Comparison of ENCODE assay signal across 8 mouse cellular contexts in genomic region chr6:22071323-22071840, GRCm38 (mm10).
DNase-seq lines count a peak whose midpoint lies in the region; ATAC-seq and TF ChIP-seq lines count a peak whose summit lies in the region.

No protein-coding gene starts in this region.

- no peak overlapping the region for H3K4me3 ChIP-seq in hindbrain, embryonic 13.5 days
- no peak overlapping the region for H3K4me3 ChIP-seq in hindbrain, embryonic 12.5 days
- no peak overlapping the region for H3K4me3 ChIP-seq in E14TG2a.4 (replicated peaks; ENCODE audit: low read length)
- H3K4me3 ChIP-seq in cortical plate, adult 2 months (ENCODE audit: insufficient read depth, low read length): peak overlapping the region; percentile 17

- H3K27ac ChIP-seq in hindbrain, embryonic 13.5 days: no peak overlapping the region
- no peak overlapping the region for H3K27ac ChIP-seq in hindbrain, embryonic 12.5 days
- peak overlapping the region; percentile 66; the same call in 1 of the 2 replicates for H3K27ac ChIP-seq in cortical plate, adult 2 months (ENCODE audit: insufficient read depth, low read length)

- 0 out of 2 replicates have a peak overlapping the region, but pooled peaks have one; percentile 28 for H3K4me2 ChIP-seq in hindbrain, embryonic 13.5 days
- no peak overlapping the region for H3K4me2 ChIP-seq in hindbrain, embryonic 12.5 days (replicated peaks)

- peak; percentile 54 for TF ChIP-seq CTCF in E14TG2a.4 (conservative IDR thresholded peaks at IDR 0.05; ENCODE audit: low read length)
- TF ChIP-seq CTCF in cortical plate, adult 2 months (IDR thresholded peaks at IDR 0.05; ENCODE audit: extremely low read depth, insufficient read depth, low read length): no peak

- WGBS in hindbrain, embryonic 13.5 days: 41% methylated on average over 4 of the region's 4 CpGs
- WGBS in hindbrain, embryonic 12.5 days: 46% methylated on average over 4 of the region's 4 CpGs

- no peaks in the 10 kb centered on the region for H3K36me3 ChIP-seq in hindbrain, embryonic 13.5 days
- H3K36me3 ChIP-seq in hindbrain, embryonic 12.5 days: no peaks in the 10 kb centered on the region
- H3K36me3 ChIP-seq in E14TG2a.4 (ENCODE audit: insufficient read depth, low read length): no peaks in the 10 kb centered on the region

- no peaks in the 10 kb centered on the region for H3K9me3 ChIP-seq in hindbrain, embryonic 13.5 days
- H3K9me3 ChIP-seq in hindbrain, embryonic 12.5 days (replicated peaks): no peaks in the 10 kb centered on the region
- H3K9me3 ChIP-seq in E14TG2a.4 (ENCODE audit: low read length): no peaks in the 10 kb centered on the region

- no peaks in the 10 kb centered on the region for H3K27me3 ChIP-seq in hindbrain, embryonic 13.5 days
- H3K27me3 ChIP-seq in hindbrain, embryonic 12.5 days: no peaks in the 10 kb centered on the region
- no peaks in the 10 kb centered on the region for H3K27me3 ChIP-seq in E14TG2a.4 (ENCODE audit: insufficient read depth, low read length)

- intact Hi-C loops in gastrocnemius, postnatal 14 days (cut with DNase I; ENCODE audit: low total_unique reads): loop anchor here (5.0 kb wide), 1 partner anchor 84 kb away; the partner anchor contains the start of gene Cped1

- H3K4me1 ChIP-seq in hindbrain, embryonic 13.5 days (replicated peaks): no peaks in the 10 kb centered on the region
- 0 out of 2 replicates have a peak, but pooled peaks cover 2% of the 10 kb centered on the region for H3K4me1 ChIP-seq in hindbrain, embryonic 12.5 days
- H3K4me1 ChIP-seq in E14TG2a.4 (replicated peaks; ENCODE audit: low read depth, low read length): peaks cover 3% of the 10 kb centered on the region
- H3K4me1 ChIP-seq in cortical plate, adult 2 months (ENCODE audit: control insufficient read depth, insufficient read depth, low read length): peaks cover 1% of the 10 kb centered on the region; the same call in 1 of the 2 replicates

- DNase-seq in mesoderm, embryonic 11.5 days (ENCODE audit: low read depth, low spot score): peak; percentile 16
- DNase-seq in gastrocnemius, postnatal 14 days: no peak
- DNase-seq in kidney, postnatal 36 days: no peak
- no peak for DNase-seq in gastrocnemius, postnatal 4 days (ENCODE audit: low spot score in 2 of 2)

- TF ChIP-seq POLR2A in cortical plate, adult 2 months (IDR thresholded peaks at IDR 0.05; ENCODE audit: extremely low read depth, insufficient read depth, low read length): peak; percentile 42; the same call in 1 of the 2 replicates

- 0 out of 2 replicates have a peak, but pooled peaks have one; percentile 66 for ATAC-seq in hindbrain, embryonic 13.5 days (ENCODE audit: low FRiP score)
- no peak for ATAC-seq in hindbrain, embryonic 12.5 days (ENCODE audit: low FRiP score)

- H3K9ac ChIP-seq in hindbrain, embryonic 13.5 days: no peak overlapping the region
- H3K9ac ChIP-seq in hindbrain, embryonic 12.5 days: no peak overlapping the region
